Mouse (Mus musculus) kidney, adult 8-10 months (tissue): ENCODE data around the gene Gm3182.
"Not testable (repeated sequence)": the region's sequence is repeated elsewhere in the genome, so short reads cannot be mapped to it uniquely, and the experiment has no call there.

Experiments used
- DNase-seq, 2 experiments: peaks; one replicate each; pipeline ENCODE4 v3.0.0; 2022

Gm3182 gene

DNA sequence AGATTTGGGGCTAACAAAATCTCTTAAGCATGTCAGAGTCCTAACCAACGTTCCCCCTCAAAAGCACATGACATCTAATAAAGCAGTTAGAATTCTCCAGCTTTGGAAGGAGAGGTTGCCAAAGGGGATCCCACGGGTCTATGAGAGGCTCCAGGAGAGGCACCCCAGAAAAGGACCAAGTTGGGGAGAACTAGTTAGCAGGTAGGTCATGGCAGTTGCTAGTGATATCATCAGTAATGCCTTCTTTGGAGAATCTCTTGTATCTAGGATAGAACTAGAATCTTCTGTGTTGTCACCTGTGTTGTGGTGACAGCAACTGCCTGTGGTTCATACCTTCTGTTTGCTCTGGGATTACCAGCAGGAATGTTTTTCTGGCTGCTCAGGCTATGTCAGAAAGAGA is at the start of gene Gm3182:
TSS of gene Gm3182 (plus strand) at position 301 of the 400 bp plus-strand sequence.
- not testable (repeated sequence) for DNase-seq

DNA sequence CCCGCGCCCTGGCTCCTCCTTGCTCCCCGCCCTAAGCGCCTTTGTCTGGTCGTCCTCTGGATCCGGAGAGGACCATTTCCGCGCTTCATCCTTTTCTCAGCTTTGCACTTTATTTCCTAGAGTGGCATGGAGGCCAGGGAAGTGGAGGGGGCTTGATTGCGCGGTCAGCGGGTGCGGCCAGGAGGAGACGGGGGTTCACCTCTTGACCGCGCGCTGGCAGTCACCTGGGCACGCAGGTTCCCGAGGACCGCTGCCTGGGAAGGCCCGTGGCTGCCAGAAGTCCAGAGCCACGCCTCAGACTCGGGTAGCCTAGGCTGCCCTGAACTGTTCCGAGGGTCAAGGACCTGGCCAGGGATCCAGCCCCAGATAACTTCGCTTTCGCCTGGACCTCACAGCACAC is 17.9 kb downstream of the Gm3182 start:
- DNase-seq: not testable (repeated sequence)
